Mouse (Mus musculus): Measurements from ENCODE around the gene Tbc1d1. TPM values are rescaled to one million over a fixed set of nuclear protein-coding genes. Genes with fewer than 3 reads are reported as not detected.

Tbc1d1 gene
- polyA plus RNA-seq (2016; fragmentation: Nextera tagmentation; extraction: Ambion mirVana): 21.1 and 21.3 TPM in 2 replicates

DNA sequence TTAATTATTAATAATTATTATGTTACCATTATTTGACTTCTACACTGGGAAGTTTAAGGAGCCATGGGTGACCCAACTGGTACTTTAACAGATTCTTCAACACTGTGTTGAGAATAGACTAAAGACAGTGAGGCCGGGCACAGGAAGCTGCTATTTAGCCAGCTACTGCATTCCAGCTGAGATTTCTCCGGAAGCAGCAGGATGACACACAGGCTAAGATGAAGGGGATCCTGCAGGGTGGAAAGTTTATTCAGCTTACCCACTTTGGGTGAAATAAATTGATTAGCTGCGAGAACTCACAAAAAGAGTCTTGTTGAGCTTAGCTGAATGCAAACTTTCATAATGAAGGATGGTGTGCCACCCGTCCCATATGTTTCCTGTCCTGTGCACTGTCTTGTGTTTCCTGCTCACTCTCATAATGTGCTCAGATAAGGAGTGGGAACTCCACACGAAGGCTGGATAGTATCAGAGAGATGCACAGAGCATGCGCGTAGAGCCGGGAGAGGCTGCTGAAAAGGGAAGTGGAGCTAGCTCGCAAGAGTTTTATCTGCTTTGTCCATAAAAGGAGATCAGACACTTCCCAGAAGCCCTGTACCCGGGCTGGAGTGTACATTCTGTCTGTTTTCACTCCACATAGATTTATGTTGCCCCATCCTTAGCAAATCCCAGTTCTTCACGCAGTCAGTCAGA, at the start of gene Tbc1d1:
Gene Tbc1d1, plus strand, starts transcription at position 445 of the 690 bp plus-strand sequence.
- H3K9me3 ChIP-seq: no peaks in the 10 kb centered on the region
- no peak within 1 kb of the TSS for H3K27ac ChIP-seq (replicated peaks)
- peaks cover 44% of the 10 kb centered on the region for H3K27me3 ChIP-seq
- H3K4me1 ChIP-seq: peaks cover 9% of the 10 kb centered on the region
- ATAC-seq (ENCODE audit: low FRiP score, low read depth): no peak
- WGBS: 54% methylated on average over 11 of the region's 11 CpGs
- H3K9ac ChIP-seq (replicated peaks): no peak within 1 kb of the TSS
- no peak within 1 kb of the TSS for H3K4me2 ChIP-seq (replicated peaks)
- no peaks in the 10 kb centered on the region for H3K36me3 ChIP-seq
- H3K4me3 ChIP-seq: no peak within 1 kb of the TSS

- ATAC-seq (ENCODE audit: low FRiP score, low read depth): no peak
- no peak overlapping the region for H3K4me3 ChIP-seq
- WGBS: 94% methylated on average over 11 of the region's 11 CpGs
- no peak overlapping the region for H3K27ac ChIP-seq (replicated peaks)
- no peaks in the 10 kb centered on the region for H3K9me3 ChIP-seq
- no peak overlapping the region for H3K4me2 ChIP-seq (replicated peaks)
- H3K27me3 ChIP-seq: no peaks in the 10 kb centered on the region
- no peak overlapping the region for H3K9ac ChIP-seq (replicated peaks)
- H3K4me1 ChIP-seq: no peaks in the 10 kb centered on the region
- peaks cover 50% of the 10 kb centered on the region for H3K36me3 ChIP-seq
These were observed 48.4 kb upstream of the Tbc1d1 start for GRCm38 (mm10) chr5:64107596-64108289.

DNA sequence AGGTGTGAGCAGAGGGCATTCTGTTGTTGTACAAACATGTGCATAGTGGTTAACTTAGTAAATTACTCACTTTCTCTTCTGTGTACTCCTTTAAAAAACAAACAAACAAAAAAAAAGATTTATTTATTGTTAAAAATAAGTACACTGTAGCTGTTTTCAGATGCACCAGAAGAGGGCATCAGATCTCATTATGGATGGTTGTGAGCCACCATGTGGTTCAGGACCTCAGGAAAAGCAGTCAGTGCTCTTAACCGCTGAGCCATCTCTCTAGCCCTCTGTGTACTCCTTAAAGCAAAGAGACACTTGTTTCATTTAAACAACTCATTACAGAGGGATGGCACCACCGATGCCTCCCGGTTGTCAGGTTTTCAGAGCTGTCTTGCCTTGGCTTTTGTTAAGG, 46.9 kb upstream of the Tbc1d1 start:
- peaks cover 55% of the 10 kb centered on the region for H3K36me3 ChIP-seq
- 70% methylated on average over 3 of the region's 3 CpGs for WGBS

GRCm38 (mm10) chr5:64112360-64112759, 43.7 kb upstream of the Tbc1d1 start:
- no peak overlapping the region for H3K4me2 ChIP-seq (replicated peaks)
- no peak overlapping the region for H3K9ac ChIP-seq (replicated peaks)
- H3K4me1 ChIP-seq: no peaks in the 10 kb centered on the region
- H3K4me3 ChIP-seq: no peak overlapping the region
- 96% methylated on average over 3 of the region's 3 CpGs for WGBS
- ATAC-seq (ENCODE audit: low FRiP score, low read depth): no peak
- H3K27ac ChIP-seq (replicated peaks): no peak overlapping the region
- no peaks in the 10 kb centered on the region for H3K27me3 ChIP-seq
- peaks cover 68% of the 10 kb centered on the region for H3K36me3 ChIP-seq
- H3K9me3 ChIP-seq: no peaks in the 10 kb centered on the region

More for the DNA sequence above, 46.9 kb upstream of the Tbc1d1 start:
- H3K27ac ChIP-seq (replicated peaks): no peak overlapping the region
- H3K4me1 ChIP-seq: no peaks in the 10 kb centered on the region
- no peak for ATAC-seq (ENCODE audit: low FRiP score, low read depth)
- H3K27me3 ChIP-seq: no peaks in the 10 kb centered on the region
- no peak overlapping the region for H3K4me3 ChIP-seq
- H3K9me3 ChIP-seq: no peaks in the 10 kb centered on the region
- H3K9ac ChIP-seq (replicated peaks): no peak overlapping the region
- no peak overlapping the region for H3K4me2 ChIP-seq (replicated peaks)

DNA sequence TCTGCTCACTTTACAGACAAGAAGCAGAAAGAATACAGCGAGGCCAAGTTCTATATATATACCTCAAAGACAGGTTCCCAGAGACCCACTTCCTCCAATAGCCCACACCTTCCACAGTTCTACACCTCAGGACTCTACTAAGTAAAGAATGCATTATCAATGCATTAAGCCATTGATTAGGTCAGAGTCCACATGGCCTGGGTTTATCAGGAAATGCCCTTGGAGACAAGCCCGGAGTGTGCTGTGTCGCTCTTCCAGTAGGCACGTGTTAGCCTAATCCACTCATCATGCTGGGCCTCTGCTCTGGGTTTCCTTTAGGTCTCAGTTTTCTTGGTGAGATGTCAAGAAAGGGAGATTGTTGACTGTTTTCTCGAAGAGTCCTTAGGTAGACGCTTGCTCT, 41.9 kb upstream of the Tbc1d1 start:
- Histone ChIP-seq H3K27ac (replicated peaks) (no peak overlapping the region), H3K27me3 (no peaks in the 10 kb centered on the region), H3K4me2 (replicated peaks) (no peak overlapping the region), H3K4me3 (no peak overlapping the region), H3K36me3 (peaks cover 57% of the 10 kb centered on the region), H3K9ac (replicated peaks) (no peak overlapping the region), H3K4me1 (no peaks in the 10 kb centered on the region), H3K9me3 (no peaks in the 10 kb centered on the region)
- WGBS: 93% methylated on average over 6 of the region's 6 CpGs
- ATAC-seq (ENCODE audit: low FRiP score, low read depth): no peak

GRCm38 (mm10) chr5:64117191-64117590, 38.9 kb upstream of the Tbc1d1 start:
- Histone ChIP-seq H3K4me2 (replicated peaks) (no peak overlapping the region), H3K9ac (replicated peaks) (no peak overlapping the region), H3K27me3 (no peaks in the 10 kb centered on the region), H3K4me1 (no peaks in the 10 kb centered on the region), H3K4me3 (no peak overlapping the region), H3K27ac (replicated peaks) (no peak overlapping the region), H3K36me3 (peaks cover 49% of the 10 kb centered on the region), H3K9me3 (no peaks in the 10 kb centered on the region)
- ATAC-seq (ENCODE audit: low FRiP score, low read depth): no peak
- WGBS: 47% methylated on average over 1 of the region's 1 CpGs

- Histone ChIP-seq H3K9me3 (no peaks in the 10 kb centered on the region), H3K4me2 (replicated peaks) (no peak overlapping the region), H3K4me3 (no peak overlapping the region), H3K27ac (replicated peaks) (no peak overlapping the region), H3K9ac (replicated peaks) (no peak overlapping the region), H3K4me1 (no peaks in the 10 kb centered on the region), H3K27me3 (no peaks in the 10 kb centered on the region), H3K36me3 (peaks cover 4% of the 10 kb centered on the region; the same call in 1 of the 2 replicates)
- 58% methylated on average over 5 of the region's 5 CpGs for WGBS
- ATAC-seq (ENCODE audit: low FRiP score, low read depth): no peak
These were observed 30.3 kb upstream of the Tbc1d1 start for GRCm38 (mm10) chr5:64125783-64126182.

- ATAC-seq (ENCODE audit: low FRiP score, low read depth): no peak
- WGBS: 72% methylated on average over 5 of the region's 5 CpGs
These were observed 24.6 kb upstream of the Tbc1d1 start for GRCm38 (mm10) chr5:64131550-64131949.

DNA sequence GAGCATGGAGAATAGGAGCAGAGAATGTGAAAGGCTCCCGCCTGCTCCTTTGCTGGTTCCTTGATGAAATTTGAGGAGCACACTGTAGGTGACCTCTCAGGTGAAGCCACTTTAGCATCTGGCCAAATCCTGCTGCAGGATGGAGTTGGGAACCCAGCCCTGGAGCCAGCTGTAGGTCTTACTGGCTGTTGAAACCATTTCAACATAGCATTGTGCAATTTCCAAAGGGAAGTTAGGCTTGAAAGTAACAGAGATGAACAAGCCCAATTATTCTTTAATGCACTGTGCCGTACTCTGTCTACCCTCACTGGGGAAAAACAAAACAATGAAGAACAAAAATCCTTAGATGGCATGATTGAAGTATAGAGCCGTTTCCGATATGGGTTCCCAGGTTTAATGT, 22.2 kb upstream of the Tbc1d1 start:
- Histone ChIP-seq H3K4me2 (replicated peaks) (no peak overlapping the region), H3K9me3 (no peaks in the 10 kb centered on the region), H3K4me3 (no peak overlapping the region), H3K27me3 (no peaks in the 10 kb centered on the region), H3K27ac (replicated peaks) (no peak overlapping the region), H3K36me3 (no peaks in the 10 kb centered on the region), H3K9ac (replicated peaks) (no peak overlapping the region), H3K4me1 (no peaks in the 10 kb centered on the region)
- no peak for ATAC-seq (ENCODE audit: low FRiP score, low read depth)
- WGBS: 89% methylated on average over 4 of the region's 4 CpGs

More at GRCm38 (mm10) chr5:64131550-64131949, 24.6 kb upstream of the Tbc1d1 start:
- Histone ChIP-seq H3K4me2 (replicated peaks) (no peak overlapping the region), H3K27me3 (no peaks in the 10 kb centered on the region), H3K36me3 (peaks cover 4% of the 10 kb centered on the region; the same call in 1 of the 2 replicates), H3K4me3 (no peak overlapping the region), H3K4me1 (no peaks in the 10 kb centered on the region), H3K9me3 (no peaks in the 10 kb centered on the region), H3K27ac (replicated peaks) (no peak overlapping the region), H3K9ac (replicated peaks) (no peak overlapping the region)

- Histone ChIP-seq H3K4me2 (replicated peaks) (no peak overlapping the region), H3K4me1 (no peaks in the 10 kb centered on the region), H3K27me3 (no peaks in the 10 kb centered on the region), H3K36me3 (no peaks in the 10 kb centered on the region), H3K4me3 (no peak overlapping the region), H3K27ac (replicated peaks) (no peak overlapping the region), H3K9ac (replicated peaks) (no peak overlapping the region), H3K9me3 (no peaks in the 10 kb centered on the region)
- 84% methylated on average over 5 of the region's 5 CpGs for WGBS
- no peak for ATAC-seq (ENCODE audit: low FRiP score, low read depth)
These were observed 19.8 kb upstream of the Tbc1d1 start for GRCm38 (mm10) chr5:64136325-64136724.

GRCm38 (mm10) chr5:64140202-64140601, 15.9 kb upstream of the Tbc1d1 start:
- WGBS: 87% methylated on average over 3 of the region's 3 CpGs
- H3K9me3 ChIP-seq: no peaks in the 10 kb centered on the region
- H3K4me2 ChIP-seq (replicated peaks): no peak overlapping the region
- no peak for ATAC-seq (ENCODE audit: low FRiP score, low read depth)
- H3K27me3 ChIP-seq: no peaks in the 10 kb centered on the region
- no peak overlapping the region for H3K9ac ChIP-seq (replicated peaks)
- H3K36me3 ChIP-seq: no peaks in the 10 kb centered on the region
- no peaks in the 10 kb centered on the region for H3K4me1 ChIP-seq
- H3K27ac ChIP-seq (replicated peaks): no peak overlapping the region
- H3K4me3 ChIP-seq: no peak overlapping the region

DNA sequence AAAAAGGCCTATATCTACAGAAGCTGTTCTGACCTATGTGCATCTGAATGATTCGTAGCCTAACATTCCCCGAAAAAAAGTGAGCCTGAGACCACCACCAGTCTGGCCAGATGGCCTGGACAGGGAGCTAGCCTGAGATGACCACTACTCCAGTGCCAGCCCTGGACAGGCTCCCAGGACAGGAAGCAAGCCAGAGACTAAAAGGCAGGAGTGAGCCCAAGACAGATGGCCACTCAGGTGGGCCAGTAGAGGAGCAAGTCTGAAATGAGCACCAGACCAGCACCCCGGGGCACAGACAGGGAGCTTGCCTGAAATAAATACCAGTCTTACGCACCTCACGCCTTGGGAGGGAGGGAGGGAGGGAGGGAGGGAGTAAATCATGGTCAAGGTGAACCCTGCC, 11.8 kb upstream of the Tbc1d1 start:
- WGBS: 71% methylated on average over 5 of the region's 5 CpGs
- H3K27ac ChIP-seq (replicated peaks): no peak overlapping the region
- H3K9me3 ChIP-seq: no peaks in the 10 kb centered on the region
- H3K36me3 ChIP-seq: no peaks in the 10 kb centered on the region
- H3K27me3 ChIP-seq: no peaks in the 10 kb centered on the region
- ATAC-seq (ENCODE audit: low FRiP score, low read depth): no peak
- no peaks in the 10 kb centered on the region for H3K4me1 ChIP-seq
- H3K4me2 ChIP-seq (replicated peaks): no peak overlapping the region
- no peak overlapping the region for H3K9ac ChIP-seq (replicated peaks)
- H3K4me3 ChIP-seq: no peak overlapping the region

All from midbrain, embryonic 12.5 days (tissue).